Mouse (Mus musculus) MEL (cell line): ENCODE results near the gene Snx29. TPM values are rescaled to one million over a fixed set of nuclear protein-coding genes. Genes with fewer than 3 reads are reported as not detected.

ENCODE experiments used
- DNase-seq: peaks from one replicate; pipeline ENCODE4 v3.0.0; 2011; ENCODE audit warnings: low read depth, low spot score
- H3K27ac ChIP-seq: 2 replicates; pipeline ENCODE4 v1.5.1; 2012; ENCODE audit warnings: low read depth, mild to moderate bottlenecking, control low read depth, low read length, moderate library complexity; ENCODE audit not compliant: control insufficient read depth
- H3K27me3 ChIP-seq, 2 experiments: fragments of 150-350 bp in 1 of 2; sonication (generic) in 1 of 2; 2 replicates each; pipeline ENCODE4 v1.6.1; 2012; ENCODE audit warnings: low read length in 2 of 2, mild to moderate bottlenecking in 2 of 2, improper control_type of control experiment in 1 of 2, moderate library complexity in 1 of 2; ENCODE audit not compliant: insufficient read depth in 2 of 2, control insufficient read depth in 1 of 2
- H3K36me3 ChIP-seq, 2 experiments: 2 replicates each; pipeline ENCODE4 v1.6.1; 2012 to 2014; ENCODE audit warnings: low read length in 2 of 2, improper control_type of control experiment in 1 of 2, inconsistent platforms in 1 of 2, mild to moderate bottlenecking in 1 of 2; ENCODE audit not compliant: insufficient read depth in 2 of 2, control insufficient read depth in 1 of 2
- H3K4me1 ChIP-seq, 2 experiments: fragments of 150-350 bp in 1 of 2; sonication (generic) in 1 of 2; 2 replicates each; pipeline ENCODE4 v1.6.1; 2012; ENCODE audit warnings: low read length in 2 of 2, improper control_type of control experiment in 1 of 2, mild to moderate bottlenecking in 1 of 2; ENCODE audit not compliant: insufficient read depth in 2 of 2, control insufficient read depth in 1 of 2
- H3K4me3 ChIP-seq, 2 experiments: fragments of 150-350 bp in 1 of 2; sonication (generic) in 1 of 2; 2 replicates each; pipeline ENCODE4 v1.5.1; 2012; ENCODE audit warnings: low read depth in 2 of 2, low read length in 2 of 2, mild to moderate bottlenecking in 2 of 2, moderate library complexity in 2 of 2, control low read depth in 1 of 2, improper control_type of control experiment in 1 of 2; ENCODE audit not compliant: control insufficient read depth in 1 of 2, insufficient read depth in 1 of 2
- H3K79me2 ChIP-seq: 2 replicates; pipeline ENCODE4 v1.6.1; 2012; ENCODE audit warnings: mild to moderate bottlenecking, low read length, moderate library complexity; ENCODE audit not compliant: control insufficient read depth, poor library complexity, insufficient read depth
- H3K9ac ChIP-seq: 2 replicates; pipeline ENCODE4 v1.6.1; 2012; ENCODE audit warnings: low read depth, mild to moderate bottlenecking, control low read depth, low read length, moderate library complexity; ENCODE audit not compliant: control insufficient read depth, poor library complexity, severe bottlenecking
- H3K9me3 ChIP-seq: fragments of 150-350 bp; sonication (generic); replicated peaks from 2 replicates; pipeline ENCODE4 v1.6.1; 2012; ENCODE audit warnings: mild to moderate bottlenecking, low read length, improper control_type of control experiment, moderate library complexity; ENCODE audit not compliant: insufficient read depth
- BHLHE40 ChIP-seq: IDR thresholded peaks from 2 replicates; pipeline ENCODE4 v1.6.1; 2012; ENCODE audit warnings: low read depth, mild to moderate bottlenecking, inconsistent platforms, low read length, improper control_type of control experiment, borderline replicate concordance
- CHD2 ChIP-seq: IDR thresholded peaks from 2 replicates; pipeline ENCODE4 v1.6.1; 2011; ENCODE audit warnings: low read length, improper control_type of control experiment
- CTCF ChIP-seq, 3 experiments: IDR thresholded peaks in 2 of 3; conservative IDR thresholded peaks in 1 of 3; 2 replicates each; pipeline ENCODE4 v1.5.1; 2011 to 2012; ENCODE audit warnings: low read length in 3 of 3, low read depth in 2 of 3, mild to moderate bottlenecking in 2 of 3, improper control_type of control experiment in 1 of 3, inconsistent platforms in 1 of 3, mixed read lengths in 1 of 3, moderate library complexity in 1 of 3; ENCODE audit not compliant: control insufficient read depth in 1 of 3, insufficient read depth in 1 of 3, poor library complexity in 1 of 3, severe bottlenecking in 1 of 3
- EP300 ChIP-seq, 2 experiments: IDR thresholded peaks; 2 replicates each; pipeline ENCODE4 v1.6.1; 2011; ENCODE audit warnings: improper control_type of control experiment in 2 of 2, low read length in 2 of 2, low read depth in 1 of 2, mild to moderate bottlenecking in 1 of 2
- ETS1 ChIP-seq: IDR thresholded peaks from 2 replicates; pipeline ENCODE4 v1.6.1; 2012; ENCODE audit warnings: low read depth, mild to moderate bottlenecking, inconsistent platforms, low read length, improper control_type of control experiment, moderate library complexity
- HCFC1 ChIP-seq: IDR thresholded peaks from 2 replicates; pipeline ENCODE4 v1.6.1; 2012; ENCODE audit warnings: low read depth, mild to moderate bottlenecking, inconsistent platforms, low read length, improper control_type of control experiment, moderate library complexity
- JUND ChIP-seq: IDR thresholded peaks from 2 replicates; pipeline ENCODE4 v1.6.1; 2011; ENCODE audit warnings: low read depth, mild to moderate bottlenecking, improper control_type of control experiment, low read length
- KAT2A ChIP-seq: conservative IDR thresholded peaks from 2 replicates; pipeline ENCODE4 v1.6.1; 2012; ENCODE audit warnings: low read depth, low read length, improper control_type of control experiment, inconsistent platforms
- MAX ChIP-seq: IDR thresholded peaks from 2 replicates; pipeline ENCODE4 v1.6.1; 2011; ENCODE audit warnings: low read length, improper control_type of control experiment
- MAZ ChIP-seq: IDR thresholded peaks from 2 replicates; pipeline ENCODE4 v1.6.1; 2012; ENCODE audit warnings: low read depth, mild to moderate bottlenecking, inconsistent platforms, low read length, improper control_type of control experiment
- MYC ChIP-seq: IDR thresholded peaks from 2 replicates; pipeline ENCODE4 v1.6.1; 2011; ENCODE audit warnings: low read depth, mild to moderate bottlenecking, low read length, improper control_type of control experiment, moderate library complexity
- NELFE ChIP-seq: IDR thresholded peaks from 2 replicates; pipeline ENCODE4 v1.6.1; 2011; ENCODE audit warnings: low read depth, low read length, improper control_type of control experiment
- POLR2AphosphoS2 ChIP-seq: IDR thresholded peaks from 2 replicates; pipeline ENCODE4 v1.6.1; 2011; ENCODE audit warnings: low read length, improper control_type of control experiment
- POLR2AphosphoS5 ChIP-seq: IDR thresholded peaks from 2 replicates; pipeline ENCODE4 v1.6.1; 2012; ENCODE audit warnings: low read depth, borderline replicate concordance, mild to moderate bottlenecking, inconsistent platforms, low read length, moderate library complexity, mixed read lengths
- RAD21 ChIP-seq: IDR thresholded peaks from 2 replicates; pipeline ENCODE4 v1.6.1; 2011; ENCODE audit warnings: mild to moderate bottlenecking, low read depth, low read length, improper control_type of control experiment
- SIN3A ChIP-seq: IDR thresholded peaks from 2 replicates; pipeline ENCODE4 v1.6.1; 2012; ENCODE audit warnings: low read length, improper control_type of control experiment, inconsistent platforms
- SMC3 ChIP-seq: IDR thresholded peaks from 2 replicates; pipeline ENCODE4 v1.6.1; 2011; ENCODE audit warnings: low read depth, low read length, improper control_type of control experiment
- TAL1 ChIP-seq: IDR thresholded peaks from 2 replicates; pipeline ENCODE4 v1.6.1; 2012; ENCODE audit warnings: mild to moderate bottlenecking, inconsistent platforms, low read length, moderate library complexity, mixed read lengths
- TBP ChIP-seq: IDR thresholded peaks from 2 replicates; pipeline ENCODE4 v1.8.0; 2011; ENCODE audit warnings: low read depth, low read length, improper control_type of control experiment
- UBTF ChIP-seq: IDR thresholded peaks from 2 replicates; pipeline ENCODE4 v1.6.1; 2012; ENCODE audit warnings: low read depth, mild to moderate bottlenecking, inconsistent platforms, low read length, improper control_type of control experiment, moderate library complexity, borderline replicate concordance; ENCODE audit not compliant: insufficient read depth
- USF2 ChIP-seq, 2 experiments: IDR thresholded peaks; 2 replicates each; pipeline ENCODE4 v1.6.1; 2011 to 2012; ENCODE audit warnings: improper control_type of control experiment in 2 of 2, low read length in 2 of 2, borderline replicate concordance in 1 of 2, inconsistent platforms in 1 of 2, low read depth in 1 of 2, mild to moderate bottlenecking in 1 of 2; ENCODE audit not compliant: insufficient read depth in 1 of 2
- polyA plus RNA-seq, 2 experiments: library from polyadenylated mRNA; stranded (reverse) in 1 of 2; unstranded in 1 of 2; fragments of >175 nt in 1 of 2; fragments of >200 nt in 1 of 2; gene quantifications; 2 replicates each; pipeline versions ENCODE4 v1.2.1 to v1.2.4; 2012; ENCODE audit warnings: low replicate concordance in 2 of 2, low read depth in 1 of 2; ENCODE audit not compliant: insufficient read length in 2 of 2, insufficient read depth in 1 of 2, missing spikeins in 1 of 2
- total RNA-seq: library from RNA; depleted of rRNA; stranded (reverse); fragments of 300-350 nt; gene quantifications from 2 replicates; pipeline ENCODE4 v1.2.3, GENCODE M21; 2012

Gene Snx29
- total and polyA plus RNA-seq, 3 experiments: 0.72 to 0.73 TPM; not detected in 1

- no peak overlapping the region for H3K9ac ChIP-seq
- H3K9me3 ChIP-seq: no peaks in the 10 kb centered on the region
- TF ChIP-seq UBTF: no peak
- TF ChIP-seq MAX: no peak
- TF ChIP-seq JUND: no peak
- no peak for TF ChIP-seq TBP
- TF ChIP-seq SMC3: no peak
- no peak for TF ChIP-seq CHD2
- no peak for TF ChIP-seq MAZ
- no peak for TF ChIP-seq MYC
- no peak for TF ChIP-seq TAL1
- no peak for TF ChIP-seq KAT2A
- no peak for TF ChIP-seq BHLHE40
- TF ChIP-seq CTCF (IDR thresholded peaks at IDR 0.05 in 2 of 3, conservative IDR thresholded peaks at IDR 0.05 in 1 of 3; ENCODE audit: control insufficient read depth in 1 of 3, insufficient read depth in 1 of 3, low read depth in 2 of 3, low read length in 3 of 3, poor library complexity in 1 of 3, severe bottlenecking in 1 of 3): no peak
- no peak for TF ChIP-seq HCFC1
- no peak for TF ChIP-seq ETS1
- TF ChIP-seq SIN3A: no peak
- no peak for TF ChIP-seq POLR2AphosphoS2
- no peak for TF ChIP-seq NELFE
- no peak for TF ChIP-seq EP300 (IDR thresholded peaks at IDR 0.05; ENCODE audit: low read depth in 1 of 2, low read length in 2 of 2)
- no peak for TF ChIP-seq RAD21
- TF ChIP-seq USF2 (IDR thresholded peaks at IDR 0.05; ENCODE audit: borderline replicate concordance in 1 of 2, insufficient read depth in 1 of 2, low read depth in 1 of 2, low read length in 2 of 2): no peak
- H3K27me3 ChIP-seq: no peaks in the 10 kb centered on the region
- H3K27ac ChIP-seq: no peak overlapping the region
- no peaks in the 10 kb centered on the region for H3K36me3 ChIP-seq
- no peaks in the 10 kb centered on the region for H3K79me2 ChIP-seq
- no peak overlapping the region for H3K4me3 ChIP-seq
- no peak for DNase-seq
- H3K4me1 ChIP-seq: no peaks in the 10 kb centered on the region
Measured at GRCm38 (mm10) chr16:11747867-11748266, 425.2 kb downstream of the Snx29 start.

GRCm38 (mm10) chr16:11749111-11749510 is 426.4 kb downstream of the Snx29 start:
- no peaks in the 10 kb centered on the region for H3K4me1 ChIP-seq
- no peak for DNase-seq
- H3K27me3 ChIP-seq: no peaks in the 10 kb centered on the region
- no peak overlapping the region for H3K9ac ChIP-seq
- no peak overlapping the region for H3K27ac ChIP-seq
- TF ChIP-seq POLR2AphosphoS5: no peak
- no peaks in the 10 kb centered on the region for H3K9me3 ChIP-seq
- H3K79me2 ChIP-seq: no peaks in the 10 kb centered on the region
- no peaks in the 10 kb centered on the region for H3K36me3 ChIP-seq
- H3K4me3 ChIP-seq: no peak overlapping the region
